ENCODE assay signal across 7 mouse cellular contexts in the genomic region with DNA sequence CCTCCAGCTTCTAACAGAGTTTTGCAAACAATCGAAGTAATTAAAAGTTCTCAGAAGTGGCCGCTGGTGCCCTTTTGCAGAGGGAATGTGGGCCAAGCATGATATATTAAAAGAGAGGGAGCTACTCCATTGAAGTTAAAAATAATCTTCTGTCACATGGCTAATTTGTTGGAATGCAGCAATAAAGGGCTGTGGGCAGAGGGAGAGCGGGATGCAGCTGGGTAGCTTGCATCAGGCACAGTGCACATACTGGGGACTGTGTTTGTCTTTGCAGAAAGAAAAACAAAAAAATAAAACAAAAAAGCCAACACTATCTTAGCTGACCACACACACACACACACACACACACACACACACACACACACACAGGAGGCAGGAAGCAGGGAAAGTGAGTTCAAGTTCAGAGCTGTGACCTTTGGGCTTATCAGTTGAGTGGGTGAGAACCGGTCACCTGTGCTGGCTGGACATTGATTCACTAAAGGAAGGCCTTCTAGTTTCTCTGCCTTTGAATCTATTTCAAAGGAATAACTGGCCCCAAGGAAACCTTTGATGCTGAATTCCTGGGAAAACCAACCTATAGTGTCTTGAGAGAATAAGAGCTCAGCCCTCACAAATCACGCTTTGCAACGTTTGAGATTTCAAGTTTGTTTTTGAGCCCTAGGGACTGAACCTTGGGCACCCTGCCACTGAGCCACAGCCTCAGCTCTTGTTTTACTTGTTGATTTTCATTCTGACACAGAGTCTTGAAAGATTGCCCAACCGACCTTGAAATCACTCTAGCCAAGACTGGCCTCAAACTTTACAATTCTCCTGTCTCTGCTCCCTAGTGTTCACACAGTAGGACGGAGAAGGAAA.
DNase-seq lines count a peak whose midpoint lies in the region.

No protein-coding gene starts in this region.

- DNase-seq in ovary, adult 18-20 months (ENCODE audit: low spot score), result peak; percentile 88
- DNase-seq in ovary, postnatal 10 days (ENCODE audit: low spot score), result no peak
- DNase-seq in fibroblast of lung, adult 2 months (ENCODE audit: low read depth), result peak; percentile 88
- DNase-seq in kidney, postnatal 14 days, result peak; percentile 85
- peak; percentile 51 for DNase-seq in testis, postnatal 14 days (ENCODE audit: low spot score)
- DNase-seq in B cell, adult 2 months, result no peak
- no peak for DNase-seq in frontal cortex, postnatal 25 days (ENCODE audit: low spot score in 2 of 2)

Comparison
In these comparisons a context has a peak if more than half of its experiments do, and no peak if none do; other contexts are left out.
1. DNase-seq: peak in ovary, adult 18-20 months (single experiment), fibroblast of lung, adult 2 months (single experiment), kidney, postnatal 14 days (single experiment) and testis, postnatal 14 days (single experiment); none in ovary, postnatal 10 days (single experiment), B cell, adult 2 months (0 of 2) and frontal cortex, postnatal 25 days (0 of 2).